15 mouse cellular contexts compared by ENCODE assay signal in genomic region chr11:63898509-63899168, GRCm38 (mm10). TPM values are rescaled to one million over a fixed set of nuclear protein-coding genes. Genes with fewer than 3 reads are reported as not detected.
DNase-seq lines count a peak whose midpoint lies in the region; ATAC-seq and TF ChIP-seq lines count a peak whose summit lies in the region.
"Had no signal": no experiment of that assay in that cellular context is flagged by ENCODE, and none has a peak within 500 bp of the region (broad histone marks: within the 10 kb centered on the region; RNA-seq: fewer than 3 reads in every experiment).

No protein-coding gene starts in this region.

- peak; percentile 79 for DNase-seq in lung, postnatal 0 days (ENCODE audit: low spot score)
- DNase-seq in lung, postnatal 4 days = no peak
- DNase-seq in forebrain, embryonic 11.5 days (ENCODE audit: low spot score) = peak; percentile 82
- DNase-seq in liver, embryonic 13.5 days = no peak
- no peak for DNase-seq in heart, postnatal 10 days
- no peak for DNase-seq in MN1 (ENCODE audit: low spot score)
- DNase-seq: adrenal gland, postnatal 36 days; cerebellum, postnatal 25 days; gastrocnemius, postnatal 10 days; right cerebral cortex, adult 18-20 months had no signal

- WGBS in lung, postnatal 0 days = 54% methylated on average over 9 of the region's 9 CpGs
- 3% methylated on average over 9 of the region's 9 CpGs for WGBS in forebrain, embryonic 11.5 days
- WGBS in liver, embryonic 13.5 days (ENCODE audit: insufficient replicate concordance) = 32% methylated on average over 9 of the region's 9 CpGs
- WGBS in neural tube, embryonic 15.5 days = 14% methylated on average over 9 of the region's 9 CpGs

- H3K27me3 ChIP-seq in lung, postnatal 0 days (replicated peaks; ENCODE audit: insufficient read depth, low read length) = no peaks in the 10 kb centered on the region
- H3K27me3 ChIP-seq in forebrain, embryonic 11.5 days (ENCODE audit: control insufficient read depth, insufficient read depth, low read length) = peaks cover 12% of the 10 kb centered on the region; the same call in 1 of the 2 replicates
- H3K27me3 ChIP-seq in liver, embryonic 13.5 days = no peaks in the 10 kb centered on the region
- no peaks in the 10 kb centered on the region for H3K27me3 ChIP-seq in neural tube, embryonic 15.5 days (replicated peaks)

- TF ChIP-seq CTCF in lung, postnatal 0 days (IDR thresholded peaks at IDR 0.05) = no peak

- TF ChIP-seq EP300 in lung, postnatal 0 days (IDR thresholded peaks at IDR 0.05) = peak; percentile 32; the same call in 1 of the 2 replicates

- intact Hi-C loops in heart, postnatal 10 days (cut with DNase I) = no loop called here

- no peak overlapping the region for H3K9ac ChIP-seq in lung, postnatal 0 days (replicated peaks; ENCODE audit: low read depth)
- no peak overlapping the region for H3K9ac ChIP-seq in forebrain, embryonic 11.5 days (ENCODE audit: low read length)
- no peak overlapping the region for H3K9ac ChIP-seq in liver, embryonic 13.5 days
- no peak overlapping the region for H3K9ac ChIP-seq in neural tube, embryonic 15.5 days (replicated peaks)

- H3K4me2 ChIP-seq in lung, postnatal 0 days (replicated peaks; ENCODE audit: low read depth, low read length) = no peak overlapping the region
- no peak overlapping the region; the same call in 1 of the 2 replicates for H3K4me2 ChIP-seq in forebrain, embryonic 11.5 days (ENCODE audit: low read depth, low read length, severe bottlenecking)
- H3K4me2 ChIP-seq in liver, embryonic 13.5 days = no peak overlapping the region
- H3K4me2 ChIP-seq in neural tube, embryonic 15.5 days = no peak overlapping the region

- no peak overlapping the region for H3K4me3 ChIP-seq in lung, postnatal 0 days (ENCODE audit: low read depth, low read length)
- no peak overlapping the region for H3K4me3 ChIP-seq in forebrain, embryonic 11.5 days (ENCODE audit: low read depth, low read length)
- H3K4me3 ChIP-seq in liver, embryonic 13.5 days (replicated peaks) = no peak overlapping the region
- H3K4me3 ChIP-seq in neural tube, embryonic 15.5 days (replicated peaks) = no peak overlapping the region
- H3K4me3 ChIP-seq: megakaryocyte, embryonic 14.5 days had no signal

- no peaks in the 10 kb centered on the region for H3K9me3 ChIP-seq in lung, postnatal 0 days (ENCODE audit: low read length)
- no peaks in the 10 kb centered on the region for H3K9me3 ChIP-seq in forebrain, embryonic 11.5 days (ENCODE audit: control insufficient read depth, low read length)
- H3K9me3 ChIP-seq in liver, embryonic 13.5 days (replicated peaks) = no peaks in the 10 kb centered on the region
- no peaks in the 10 kb centered on the region for H3K9me3 ChIP-seq in neural tube, embryonic 15.5 days (replicated peaks)
- H3K9me3 ChIP-seq: megakaryocyte, embryonic 14.5 days had no signal

- ATAC-seq in lung, postnatal 0 days = peak; percentile 69
- peak; percentile 92 for ATAC-seq in forebrain, embryonic 11.5 days (replicated peaks; ENCODE audit: low FRiP score)
- no peak for ATAC-seq in liver, embryonic 13.5 days (ENCODE audit: low read depth)
- ATAC-seq in neural tube, embryonic 15.5 days (ENCODE audit: low FRiP score) = no peak
- no peak for ATAC-seq in monocyte, adult 5-6 weeks (replicated peaks; ENCODE audit: insufficient number of reproducible peaks, low FRiP score, low TSS enrichment, poor library complexity, severe bottlenecking)
- ATAC-seq: CD4-positive, CD25-positive, alpha-beta regulatory T cell, adult 4 months; intestine, embryonic 16.5 days had no signal

- no peaks in the 10 kb centered on the region for H3K36me3 ChIP-seq in lung, postnatal 0 days (ENCODE audit: insufficient read depth, low read length)
- no peaks in the 10 kb centered on the region for H3K36me3 ChIP-seq in forebrain, embryonic 11.5 days (ENCODE audit: control insufficient read depth, insufficient read depth, low read length)
- H3K36me3 ChIP-seq in liver, embryonic 13.5 days = no peaks in the 10 kb centered on the region
- peaks cover 2% of the 10 kb centered on the region; the same call in 1 of the 2 replicates for H3K36me3 ChIP-seq in neural tube, embryonic 15.5 days

- H3K27ac ChIP-seq in lung, postnatal 0 days (ENCODE audit: low read length) = peak overlapping the region; percentile 62
- H3K27ac ChIP-seq in forebrain, embryonic 11.5 days (ENCODE audit: low read depth, low read length) = peak overlapping the region; percentile 55; the same call in 1 of the 2 replicates
- 0 out of 2 replicates have a peak overlapping the region, but pooled peaks have one; percentile 5 for H3K27ac ChIP-seq in liver, embryonic 13.5 days
- H3K27ac ChIP-seq in neural tube, embryonic 15.5 days (replicated peaks) = 0 out of 2 replicates have a peak overlapping the region, but pooled peaks have one; percentile 3

- H3K4me1 ChIP-seq in lung, postnatal 0 days (ENCODE audit: insufficient read depth, low read depth, low read length) = no peaks in the 10 kb centered on the region
- H3K4me1 ChIP-seq in forebrain, embryonic 11.5 days (replicated peaks; ENCODE audit: control insufficient read depth, insufficient read depth, low read length) = peaks cover 8% of the 10 kb centered on the region; the same call in 1 of the 2 replicates
- peaks cover 33% of the 10 kb centered on the region for H3K4me1 ChIP-seq in liver, embryonic 13.5 days (replicated peaks)
- peaks cover 17% of the 10 kb centered on the region for H3K4me1 ChIP-seq in neural tube, embryonic 15.5 days
- H3K4me1 ChIP-seq: megakaryocyte, embryonic 14.5 days had no signal

RNA-seq across cellular contexts. Expression of gene Hs3st3b1, which starts 23.5 kb away (rescaled TPM):
- 0.63 and 0.76 TPM in 2 replicates for polyA plus RNA-seq in lung, postnatal 0 days (2015; fragmentation: Nextera tagmentation; extraction: Ambion mirVana)
- polyA plus RNA-seq in forebrain, embryonic 11.5 days (2014; fragmentation: Nextera tagmentation; extraction: Ambion mirVana) = 6.4 and 7.0 TPM in 2 replicates
- 12.6 and 17.3 TPM in 2 replicates for polyA plus RNA-seq in liver, embryonic 13.5 days (2015; fragmentation: Nextera tagmentation; extraction: Ambion mirVana)
- 7.0 and 7.1 TPM in 2 replicates for polyA plus RNA-seq in neural tube, embryonic 15.5 days (2015; fragmentation: Nextera tagmentation; extraction: Ambion mirVana)
- total RNA-seq in monocyte, adult 5-6 weeks (2017) = 16.4 to 32.5 TPM (median 17.9 TPM) in 3 replicates
- 1 to 10 TPM in 1 of 2 experiments, under 1 TPM in 1; 0.93 to 1.4 TPM for total RNA-seq in heart, postnatal 10 days (2021)

Comparison
In these comparisons a context has a peak if more than half of its experiments do, and no peak if none do; other contexts are left out.
1. DNase-seq: peak in lung, postnatal 0 days (single experiment) and forebrain, embryonic 11.5 days (single experiment); none in lung, postnatal 4 days (0 of 2), liver, embryonic 13.5 days (single experiment), heart, postnatal 10 days (0 of 2) and MN1 (single experiment).
2. ATAC-seq: peak in lung, postnatal 0 days (single experiment) and forebrain, embryonic 11.5 days (single experiment); none in liver, embryonic 13.5 days (single experiment), neural tube, embryonic 15.5 days (single experiment) and monocyte, adult 5-6 weeks (single experiment).
3. H3K27ac ChIP-seq: peak in every context shown above with its lines; median percentile 62 in lung, postnatal 0 days; 55 in forebrain, embryonic 11.5 days; 5 in liver, embryonic 13.5 days; 3 in neural tube, embryonic 15.5 days.